Comparison of ENCODE assay signal across 8 mouse cellular contexts in genomic region chr10:107931833-107932828, GRCm38 (mm10). TPM values are rescaled to one million over a fixed set of nuclear protein-coding genes. Genes with fewer than 3 reads are reported as not detected.
DNase-seq lines count a peak whose midpoint lies in the region; ATAC-seq lines count a peak whose summit lies in the region.

No protein-coding gene starts in this region.

- H3K4me3 ChIP-seq in embryonic facial prominence, embryonic 15.5 days (replicated peaks): no peak overlapping the region
- no peak overlapping the region for H3K4me3 ChIP-seq in heart, embryonic 14.5 days (ENCODE audit: control insufficient read depth in 1 of 2, insufficient read depth in 1 of 2, low read depth in 1 of 2, low read length in 2 of 2)
- no peak overlapping the region for H3K4me3 ChIP-seq in kidney, embryonic 14.5 days (ENCODE audit: low read length)
- no peak overlapping the region for H3K4me3 ChIP-seq in liver, embryonic 11.5 days (ENCODE audit: low read depth, low read length)

- 30% methylated on average over 10 of the region's 10 CpGs for WGBS in embryonic facial prominence, embryonic 15.5 days
- WGBS in heart, embryonic 14.5 days: 19% methylated on average over 9 of the region's 10 CpGs
- WGBS in kidney, embryonic 14.5 days: 36% methylated on average over 10 of the region's 10 CpGs
- 33% methylated on average over 9 of the region's 10 CpGs for WGBS in liver, embryonic 11.5 days

- peak; percentile 59 for DNase-seq in 3134 (ENCODE audit: extremely low read depth, insufficient read length, low spot score)
- peak; percentile 89 for DNase-seq in MN1 (ENCODE audit: low spot score)
- DNase-seq in liver, embryonic 11.5 days (ENCODE audit: low spot score): no peak
- DNase-seq in natural killer cell, adult 2 months (ENCODE audit: low spot score in 2 of 2): peak; percentile 26 to 42
- peak; percentile 35 for DNase-seq in thymus, postnatal 14 days

- H3K4me1 ChIP-seq in embryonic facial prominence, embryonic 15.5 days: peaks cover 11% of the 10 kb centered on the region
- peaks cover 8 to 37% of the 10 kb centered on the region in 2 experiments for H3K4me1 ChIP-seq in heart, embryonic 14.5 days (ENCODE audit: control insufficient read depth in 2 of 2, insufficient read depth in 2 of 2, low read length in 2 of 2)
- H3K4me1 ChIP-seq in kidney, embryonic 14.5 days (ENCODE audit: control insufficient read depth, insufficient read depth, low read length): peaks cover 4% of the 10 kb centered on the region; the same call in 1 of the 2 replicates
- H3K4me1 ChIP-seq in liver, embryonic 11.5 days (replicated peaks; ENCODE audit: control insufficient read depth, insufficient read depth, low read length): no peaks in the 10 kb centered on the region

- H3K36me3 ChIP-seq in embryonic facial prominence, embryonic 15.5 days: no peaks in the 10 kb centered on the region
- H3K36me3 ChIP-seq in heart, embryonic 14.5 days (ENCODE audit: control insufficient read depth, insufficient read depth, low read length): no peaks in the 10 kb centered on the region
- H3K36me3 ChIP-seq in kidney, embryonic 14.5 days (ENCODE audit: control insufficient read depth, insufficient read depth, low read length): no peaks in the 10 kb centered on the region
- H3K36me3 ChIP-seq in liver, embryonic 11.5 days (ENCODE audit: control insufficient read depth, insufficient read depth, low read length): no peaks in the 10 kb centered on the region

- H3K9ac ChIP-seq in embryonic facial prominence, embryonic 15.5 days: no peak overlapping the region
- peak overlapping the region; percentile 65 for H3K9ac ChIP-seq in heart, embryonic 14.5 days (ENCODE audit: low read length)
- H3K9ac ChIP-seq in kidney, embryonic 14.5 days (ENCODE audit: low read depth, low read length): no peak overlapping the region
- no peak overlapping the region for H3K9ac ChIP-seq in liver, embryonic 11.5 days (ENCODE audit: low read depth, low read length)

- ATAC-seq in embryonic facial prominence, embryonic 15.5 days (ENCODE audit: insufficient number of reproducible peaks, low FRiP score, low TSS enrichment, low read depth): 0 out of 2 replicates have a peak, but pooled peaks have one; percentile 29
- ATAC-seq in heart, embryonic 14.5 days (ENCODE audit: insufficient number of reproducible peaks, insufficient read depth, low FRiP score, low read depth): peak; percentile 72
- peak; percentile 72 for ATAC-seq in kidney, embryonic 14.5 days (ENCODE audit: low FRiP score, low TSS enrichment)
- ATAC-seq in liver, embryonic 11.5 days (replicated peaks; ENCODE audit: low FRiP score): peak; percentile 52; the same call in 1 of the 2 replicates

- H3K27ac ChIP-seq in embryonic facial prominence, embryonic 15.5 days (replicated peaks): peak overlapping the region; percentile 34; the same call in 1 of the 2 replicates
- peak overlapping the region; percentile 92 to 96 for H3K27ac ChIP-seq in heart, embryonic 14.5 days (replicated peaks in 1 of 2; ENCODE audit: control insufficient read depth in 1 of 2, insufficient read depth in 1 of 2, low read depth in 2 of 2, low read length in 2 of 2)
- no peak overlapping the region; the same call in 1 of the 2 replicates for H3K27ac ChIP-seq in kidney, embryonic 14.5 days (ENCODE audit: low read depth, low read length)
- H3K27ac ChIP-seq in liver, embryonic 11.5 days (ENCODE audit: low read depth, low read length): no peak overlapping the region

- no peaks in the 10 kb centered on the region for H3K9me3 ChIP-seq in embryonic facial prominence, embryonic 15.5 days (replicated peaks)
- no peaks in the 10 kb centered on the region for H3K9me3 ChIP-seq in heart, embryonic 14.5 days (ENCODE audit: control insufficient read depth, low read length)
- no peaks in the 10 kb centered on the region for H3K9me3 ChIP-seq in kidney, embryonic 14.5 days (ENCODE audit: control insufficient read depth, low read length)
- no peaks in the 10 kb centered on the region for H3K9me3 ChIP-seq in liver, embryonic 11.5 days (ENCODE audit: control insufficient read depth, low read length)

- no peaks in the 10 kb centered on the region for H3K27me3 ChIP-seq in embryonic facial prominence, embryonic 15.5 days
- H3K27me3 ChIP-seq in heart, embryonic 14.5 days (ENCODE audit: control insufficient read depth, insufficient read depth, low read length): no peaks in the 10 kb centered on the region
- no peaks in the 10 kb centered on the region for H3K27me3 ChIP-seq in kidney, embryonic 14.5 days (ENCODE audit: control insufficient read depth, insufficient read depth, low read length)
- no peaks in the 10 kb centered on the region for H3K27me3 ChIP-seq in liver, embryonic 11.5 days (replicated peaks; ENCODE audit: control insufficient read depth, insufficient read depth, low read length)

- no peak overlapping the region for H3K4me2 ChIP-seq in embryonic facial prominence, embryonic 15.5 days (replicated peaks)
- H3K4me2 ChIP-seq in heart, embryonic 14.5 days (ENCODE audit: low read length): peak overlapping the region; percentile 34; the same call in 1 of the 2 replicates
- H3K4me2 ChIP-seq in kidney, embryonic 14.5 days (replicated peaks; ENCODE audit: low read depth, low read length): no peak overlapping the region
- no peak overlapping the region for H3K4me2 ChIP-seq in liver, embryonic 11.5 days

RNA-seq across cellular contexts. Expression of gene Otogl, which starts 20.2 kb away (rescaled TPM):
- polyA plus RNA-seq in embryonic facial prominence, embryonic 15.5 days (2015; fragmentation: Nextera tagmentation; extraction: Ambion mirVana): 0.21 and 0.29 TPM in 2 replicates
- polyA plus RNA-seq in heart, embryonic 14.5 days (2014; fragmentation: Nextera tagmentation; extraction: Ambion mirVana): 0.04 and 0.08 TPM in 2 replicates
- polyA plus RNA-seq in kidney, embryonic 14.5 days (2014; fragmentation: Nextera tagmentation; extraction: Ambion mirVana): 0.06 and 0.07 TPM in 2 replicates
- 0.12 and 0.14 TPM in 2 replicates for polyA plus RNA-seq in liver, embryonic 11.5 days (2014; fragmentation: Nextera tagmentation; extraction: Ambion mirVana)

Comparison
In these comparisons a context has a peak if more than half of its experiments do, and no peak if none do; other contexts are left out.
1. H3K27ac ChIP-seq: peak in embryonic facial prominence, embryonic 15.5 days (single experiment) and heart, embryonic 14.5 days (2 of 2); none in kidney, embryonic 14.5 days (single experiment) and liver, embryonic 11.5 days (single experiment).
2. Peak in every context shown above with its lines, with median percentiles within 50 percentile points of each other: ATAC-seq.